Mouse (Mus musculus): ENCODE measurements around the gene Col4a2. TPM values are rescaled to one million over a fixed set of nuclear protein-coding genes. Genes with fewer than 3 reads are reported as not detected.
A peak's percentile ranks its signal among the peaks of the same experiment; 100 is the strongest.

The Col4a2 gene
- polyA plus RNA-seq, 1 experiment from 2014 or later = 44.5 TPM

- Histone ChIP-seq H3K9me3 (ENCODE audit: control insufficient read depth) (no peaks in the 10 kb centered on the region), H3K4me2 (replicated peaks; ENCODE audit: low read depth) (peak overlapping the region; percentile 98), H3K4me1 (replicated peaks; ENCODE audit: control insufficient read depth, insufficient read depth, low read length) (peaks cover 17% of the 10 kb centered on the region), H3K27me3 (replicated peaks; ENCODE audit: control insufficient read depth, insufficient read depth, low read length) (no peaks in the 10 kb centered on the region; the same call in 1 of the 2 replicates), H3K36me3 (ENCODE audit: control insufficient read depth, insufficient read depth) (no peaks in the 10 kb centered on the region), H3K9ac (ENCODE audit: low read depth, low read length) (no peak overlapping the region), H3K27ac (ENCODE audit: low read depth, low read length) (peak overlapping the region; percentile 81; the same call in 1 of the 2 replicates), H3K4me3 (ENCODE audit: low read depth, low read length) (peak overlapping the region; percentile 66)
- TF ChIP-seq CTCF (IDR thresholded peaks at IDR 0.05; ENCODE audit: low read depth) = no peak
- WGBS = 19% methylated on average over 2 of the region's 2 CpGs
- no peak for ATAC-seq
These were observed 163.3 kb downstream of the Col4a2 start for GRCm38 (mm10) chr8:11475876-11476275.

- Histone ChIP-seq H3K4me3 (ENCODE audit: low read depth, low read length) (peak overlapping the region; percentile 66), H3K9ac (ENCODE audit: low read depth, low read length) (peak overlapping the region; percentile 67), H3K27me3 (replicated peaks; ENCODE audit: control insufficient read depth, insufficient read depth, low read length) (no peaks in the 10 kb centered on the region; the same call in 1 of the 2 replicates), H3K27ac (ENCODE audit: low read depth, low read length) (peak overlapping the region; percentile 81), H3K4me1 (replicated peaks; ENCODE audit: control insufficient read depth, insufficient read depth, low read length) (peaks cover 16% of the 10 kb centered on the region), H3K36me3 (ENCODE audit: control insufficient read depth, insufficient read depth) (no peaks in the 10 kb centered on the region), H3K9me3 (ENCODE audit: control insufficient read depth) (no peaks in the 10 kb centered on the region), H3K4me2 (replicated peaks; ENCODE audit: low read depth) (peak overlapping the region; percentile 98)
- 0 out of 2 replicates have a peak, but pooled peaks have one; percentile 3 for ATAC-seq
- TF ChIP-seq CTCF (IDR thresholded peaks at IDR 0.05; ENCODE audit: low read depth) = no peak
- 12% methylated on average over 24 of the region's 24 CpGs for WGBS
These were observed 164.0 kb downstream of the Col4a2 start for GRCm38 (mm10) chr8:11476338-11477177.

GRCm38 (mm10) chr8:11477178-11477553 is 164.6 kb downstream of the Col4a2 start:
- Histone ChIP-seq H3K9me3 (ENCODE audit: control insufficient read depth) (no peaks in the 10 kb centered on the region), H3K36me3 (ENCODE audit: control insufficient read depth, insufficient read depth) (no peaks in the 10 kb centered on the region), H3K27ac (ENCODE audit: low read depth, low read length) (peak overlapping the region; percentile 81), H3K4me3 (ENCODE audit: low read depth, low read length) (peak overlapping the region; percentile 66), H3K27me3 (replicated peaks; ENCODE audit: control insufficient read depth, insufficient read depth, low read length) (no peaks in the 10 kb centered on the region; the same call in 1 of the 2 replicates), H3K9ac (ENCODE audit: low read depth, low read length) (peak overlapping the region; percentile 67), H3K4me2 (replicated peaks; ENCODE audit: low read depth) (peak overlapping the region; percentile 98), H3K4me1 (replicated peaks; ENCODE audit: control insufficient read depth, insufficient read depth, low read length) (peaks cover 13% of the 10 kb centered on the region)
- no peak for ATAC-seq
- TF ChIP-seq CTCF (IDR thresholded peaks at IDR 0.05; ENCODE audit: low read depth) = no peak
- 9% methylated on average over 9 of the region's 9 CpGs for WGBS

- Histone ChIP-seq H3K4me2 (replicated peaks; ENCODE audit: low read depth) (peak within 1 kb of the TSS; percentile 98), H3K4me1 (replicated peaks; ENCODE audit: control insufficient read depth, insufficient read depth, low read length) (peaks cover 11% of the 10 kb centered on the region), H3K27me3 (replicated peaks; ENCODE audit: control insufficient read depth, insufficient read depth, low read length) (no peaks in the 10 kb centered on the region; the same call in 1 of the 2 replicates), H3K27ac (ENCODE audit: low read depth, low read length) (peak within 1 kb of the TSS; percentile 81), H3K9ac (ENCODE audit: low read depth, low read length) (peak within 1 kb of the TSS; percentile 67), H3K9me3 (ENCODE audit: control insufficient read depth) (no peaks in the 10 kb centered on the region), H3K4me3 (ENCODE audit: low read depth, low read length) (peak within 1 kb of the TSS; percentile 66), H3K36me3 (ENCODE audit: control insufficient read depth, insufficient read depth) (no peaks in the 10 kb centered on the region)
- ATAC-seq = peak; percentile 60
- WGBS = under 1% methylated on average over 64 of the region's 69 CpGs
- TF ChIP-seq CTCF (IDR thresholded peaks at IDR 0.05; ENCODE audit: low read depth) = no peak
These were observed 165.5 kb downstream of the Col4a2 start, which contains the start of gene Rab20 for GRCm38 (mm10) chr8:11477811-11478761. Gene Rab20 (minus strand): TSS chr8:11478710.

- WGBS = 11% methylated on average over 23 of the region's 23 CpGs
- no peak for TF ChIP-seq CTCF (IDR thresholded peaks at IDR 0.05; ENCODE audit: low read depth)
- H3K4me2 ChIP-seq (replicated peaks; ENCODE audit: low read depth) = peak overlapping the region; percentile 98
- H3K4me3 ChIP-seq (ENCODE audit: low read depth, low read length) = peak overlapping the region; percentile 66
- H3K9me3 ChIP-seq (ENCODE audit: control insufficient read depth) = no peaks in the 10 kb centered on the region
- H3K27me3 ChIP-seq (replicated peaks; ENCODE audit: control insufficient read depth, insufficient read depth, low read length) = no peaks in the 10 kb centered on the region; the same call in 1 of the 2 replicates
- no peaks in the 10 kb centered on the region for H3K36me3 ChIP-seq (ENCODE audit: control insufficient read depth, insufficient read depth)
- peaks cover 6% of the 10 kb centered on the region; the same call in 1 of the 2 replicates for H3K4me1 ChIP-seq (replicated peaks; ENCODE audit: control insufficient read depth, insufficient read depth, low read length)
- no peak overlapping the region for H3K27ac ChIP-seq (ENCODE audit: low read depth, low read length)
- 0 out of 2 replicates have a peak, but pooled peaks have one; percentile 3 for ATAC-seq
- H3K9ac ChIP-seq (ENCODE audit: low read depth, low read length) = peak overlapping the region; percentile 19
These were observed 166.4 kb downstream of the Col4a2 start for GRCm38 (mm10) chr8:11478807-11479527.
